9 mouse cellular contexts compared by ENCODE assay signal in genomic region chr3:55787487-55788213, GRCm38 (mm10). TPM values are rescaled to one million over a fixed set of nuclear protein-coding genes. Genes with fewer than 3 reads are reported as not detected.
DNase-seq lines count a peak whose midpoint lies in the region; ATAC-seq and TF ChIP-seq lines count a peak whose summit lies in the region.
"Had no signal": no experiment of that assay in that cellular context is flagged by ENCODE, and none has a peak within 500 bp of the region (broad histone marks: within the 10 kb centered on the region; RNA-seq: fewer than 3 reads in every experiment).

No protein-coding gene starts in this region.

- H3K4me1 ChIP-seq in ES-E14 (ENCODE audit: control insufficient read depth in 2 of 2, insufficient read depth in 2 of 2, low read length in 2 of 2, poor library complexity in 1 of 2) = peaks cover 0 to 4% of the 10 kb centered on the region in 2 experiments; a peak in 2 of 4 replicates
- peaks cover 38% of the 10 kb centered on the region for H3K4me1 ChIP-seq in forebrain, embryonic 12.5 days
- peaks cover 37% of the 10 kb centered on the region for H3K4me1 ChIP-seq in megakaryocyte, embryonic 14.5 days
- peaks cover 4% of the 10 kb centered on the region; the same call in 1 of the 2 replicates for H3K4me1 ChIP-seq in stomach, embryonic 15.5 days

- intact Hi-C loops in heart, postnatal 10 days (cut with DNase I) = no loop called here

- peak; percentile 62 for ATAC-seq in forebrain, embryonic 12.5 days (ENCODE audit: low FRiP score)
- peak; percentile 52; the same call in 1 of the 2 replicates for ATAC-seq in stomach, embryonic 15.5 days (ENCODE audit: insufficient read depth, low FRiP score, low read depth)

- DNase-seq in ES-E14 (ENCODE audit: low read depth, low spot score) = no peak
- DNase-seq in brain, embryonic 14.5 days (ENCODE audit: low read depth) = peak; percentile 77
- DNase-seq in heart, postnatal 10 days = peak; percentile 64 to 73
- peak; percentile 36 to 50 for DNase-seq in kidney, postnatal 25 days
- DNase-seq in layer of hippocampus, postnatal 25 days (ENCODE audit: extremely low spot score in 1 of 2, low spot score in 1 of 2) = no peak

- H3K36me3 ChIP-seq in ES-E14 (ENCODE audit: control insufficient read depth, insufficient read depth, low read length, poor library complexity, severe bottlenecking) = no peaks in the 10 kb centered on the region
- H3K36me3 ChIP-seq in forebrain, embryonic 12.5 days (replicated peaks) = no peaks in the 10 kb centered on the region
- H3K36me3 ChIP-seq in megakaryocyte, embryonic 14.5 days (replicated peaks; ENCODE audit: low read length) = no peaks in the 10 kb centered on the region
- H3K36me3 ChIP-seq in stomach, embryonic 15.5 days = no peaks in the 10 kb centered on the region

- WGBS in forebrain, embryonic 12.5 days = under 1% methylated on average over 54 of the region's 54 CpGs
- 3% methylated on average over 54 of the region's 54 CpGs for WGBS in stomach, embryonic 15.5 days

- H3K4me3 ChIP-seq in ES-E14 (ENCODE audit: insufficient read depth in 1 of 2, low read depth in 1 of 2, low read length in 2 of 2, poor library complexity in 1 of 2, severe bottlenecking in 1 of 2) = peak overlapping the region; percentile 66 to 71
- H3K4me3 ChIP-seq in forebrain, embryonic 12.5 days (replicated peaks) = peak overlapping the region; percentile 34
- peak overlapping the region; percentile 42 for H3K4me3 ChIP-seq in megakaryocyte, embryonic 14.5 days (replicated peaks)
- peak overlapping the region; percentile 41 for H3K4me3 ChIP-seq in stomach, embryonic 15.5 days (replicated peaks)

- in situ Hi-C loops in ES-E14 (cut with MboI; ENCODE audit: low sequenced_read_pairs in 2 of 2, unreplicated experiment in 2 of 2) = no loop called here

- peak overlapping the region; percentile 65 for H3K9ac ChIP-seq in ES-E14 (ENCODE audit: insufficient read depth, low read depth, low read length, poor library complexity, severe bottlenecking)
- peak overlapping the region; percentile 53; the same call in 1 of the 2 replicates for H3K9ac ChIP-seq in forebrain, embryonic 12.5 days
- 0 out of 2 replicates have a peak overlapping the region, but pooled peaks have one; percentile 26 for H3K9ac ChIP-seq in stomach, embryonic 15.5 days

- H3K9me3 ChIP-seq in ES-E14 (ENCODE audit: control insufficient read depth, insufficient read depth, low read depth, low read length) = no peaks in the 10 kb centered on the region
- H3K9me3 ChIP-seq in forebrain, embryonic 12.5 days = no peaks in the 10 kb centered on the region
- peaks cover 11% of the 10 kb centered on the region for H3K9me3 ChIP-seq in megakaryocyte, embryonic 14.5 days
- H3K9me3 ChIP-seq in stomach, embryonic 15.5 days = no peaks in the 10 kb centered on the region

- peak overlapping the region; percentile 54 for H3K4me2 ChIP-seq in forebrain, embryonic 12.5 days
- peak overlapping the region; percentile 65 for H3K4me2 ChIP-seq in stomach, embryonic 15.5 days

- TF ChIP-seq CTCF in brain, embryonic 14.5 days (IDR thresholded peaks at IDR 0.05; ENCODE audit: borderline replicate concordance, extremely low read depth, insufficient read depth, insufficient read length) = no peak

- H3K27me3 ChIP-seq in forebrain, embryonic 12.5 days = peaks cover 67% of the 10 kb centered on the region
- peaks cover 38% of the 10 kb centered on the region for H3K27me3 ChIP-seq in megakaryocyte, embryonic 14.5 days (replicated peaks)
- peaks cover 18% of the 10 kb centered on the region for H3K27me3 ChIP-seq in stomach, embryonic 15.5 days (replicated peaks)

- TF ChIP-seq POLR2A in brain, embryonic 14.5 days (IDR thresholded peaks at IDR 0.05; ENCODE audit: borderline replicate concordance, extremely low read depth, insufficient read depth, insufficient read length, poor library complexity, severe bottlenecking) = no peak

- no peak overlapping the region for H3K27ac ChIP-seq in ES-E14 (ENCODE audit: insufficient read depth, low read depth, low read length, poor library complexity, severe bottlenecking)
- peak overlapping the region; percentile 63; the same call in 1 of the 2 replicates for H3K27ac ChIP-seq in forebrain, embryonic 12.5 days
- peak overlapping the region; percentile 45; the same call in 1 of the 2 replicates for H3K27ac ChIP-seq in stomach, embryonic 15.5 days

TF ChIP-seq in ES-E14, 5 proteins besides CTCF, POLR2A, EP300 and RAD21:
- TF ChIP-seq ZNF384 (IDR thresholded peaks at IDR 0.05; ENCODE audit: low read depth, low read length) = peak; percentile 82
- TF ChIP-seq ZC3H11A (IDR thresholded peaks at IDR 0.05; ENCODE audit: borderline replicate concordance, low read depth, low read length) = no peak
- no peak for TF ChIP-seq CHD2 (IDR thresholded peaks at IDR 0.05; ENCODE audit: low read depth, low read length)
- TF ChIP-seq MAFK (IDR thresholded peaks at IDR 0.05; ENCODE audit: insufficient read depth, low read depth, low read length) = no peak
- TF ChIP-seq HCFC1 (IDR thresholded peaks at IDR 0.05; ENCODE audit: borderline replicate concordance, insufficient read depth, low read length) = no peak

RNA-seq across cellular contexts. Expression of gene Mab21l1, which starts 5.3 kb away (rescaled TPM):
- 0.18 and 0.26 TPM in 2 replicates for total RNA-seq in ES-E14 (2012; rRNA removed)
- polyA plus RNA-seq in brain, embryonic 14.5 days (2012; rRNA removed) = 49.1 and 90.4 TPM in 2 replicates
- 27.4 and 34.9 TPM in 2 replicates for polyA plus RNA-seq in forebrain, embryonic 12.5 days (2016; fragmentation: Nextera tagmentation; extraction: Ambion mirVana)
- total RNA-seq in heart, postnatal 10 days (2021) = under 1 TPM; 0.10 TPM
- polyA plus RNA-seq in megakaryocyte, embryonic 14.5 days (2012; ENCODE audit: insufficient read depth, low replicate concordance) = not detected in 2 replicates
- polyA plus RNA-seq in stomach, embryonic 15.5 days (2015; fragmentation: Nextera tagmentation; extraction: Ambion mirVana) = 8.9 and 9.9 TPM in 2 replicates
- under 1 TPM; 0.44 to 0.75 TPM for total RNA-seq in layer of hippocampus, postnatal 25 days (2021)
- total RNA-seq: neutrophil, adult 5-6 weeks had no signal

Comparison
In these comparisons a context has a peak if more than half of its experiments do, and no peak if none do; other contexts are left out.
1. DNase-seq: peak in brain, embryonic 14.5 days (single experiment), heart, postnatal 10 days (2 of 2) and kidney, postnatal 25 days (2 of 2); none in ES-E14 (single experiment) and layer of hippocampus, postnatal 25 days (0 of 2).
2. Peak in every context shown above with its lines, with median percentiles within 50 percentile points of each other: H3K4me3 ChIP-seq and H3K9ac ChIP-seq.